Mouse (Mus musculus) erythroblast, embryonic 14.5 days (primary cell): ENCODE results near the gene Hivep3. TPM values are rescaled to one million over a fixed set of nuclear protein-coding genes. Genes with fewer than 3 reads are reported as not detected.

Source experiments
- H3K27me3 ChIP-seq: 2 replicates; pipeline ENCODE4 v1.6.1; 2012; ENCODE audit warnings: inconsistent platforms; ENCODE audit not compliant: control insufficient read depth
- H3K36me3 ChIP-seq: 2 replicates; pipeline ENCODE4 v1.6.1; 2012; ENCODE audit warnings: mild to moderate bottlenecking, inconsistent platforms; ENCODE audit not compliant: control insufficient read depth
- H3K4me1 ChIP-seq: 2 replicates; pipeline ENCODE4 v1.6.1; 2012; ENCODE audit warnings: inconsistent platforms; ENCODE audit not compliant: control insufficient read depth
- H3K4me3 ChIP-seq: replicated peaks from 2 replicates; pipeline ENCODE3; 2012; ENCODE audit warnings: moderate library complexity, mild to moderate bottlenecking, inconsistent platforms
- H3K9me3 ChIP-seq: 2 replicates; pipeline ENCODE4 v1.6.1; 2012; ENCODE audit warnings: low read length, inconsistent platforms, mixed read lengths; ENCODE audit not compliant: control insufficient read depth
- GATA1 ChIP-seq: IDR thresholded peaks from 2 replicates; pipeline ENCODE4 v1.6.1; 2012; ENCODE audit warnings: low read length, inconsistent platforms, mixed read lengths
- TAL1 ChIP-seq: IDR thresholded peaks from 3 replicates; pipeline ENCODE4 v1.6.1; 2012; ENCODE audit warnings: low read length, inconsistent platforms, mixed read lengths
- polyA plus RNA-seq: library from polyadenylated mRNA; stranded (reverse); fragments of >175 nt; gene quantifications from 2 replicates; pipeline ENCODE4 v1.2.3, GENCODE M21; 2012

Gene Hivep3
- polyA plus RNA-seq, 1 experiment, result 0.01 TPM

DNA sequence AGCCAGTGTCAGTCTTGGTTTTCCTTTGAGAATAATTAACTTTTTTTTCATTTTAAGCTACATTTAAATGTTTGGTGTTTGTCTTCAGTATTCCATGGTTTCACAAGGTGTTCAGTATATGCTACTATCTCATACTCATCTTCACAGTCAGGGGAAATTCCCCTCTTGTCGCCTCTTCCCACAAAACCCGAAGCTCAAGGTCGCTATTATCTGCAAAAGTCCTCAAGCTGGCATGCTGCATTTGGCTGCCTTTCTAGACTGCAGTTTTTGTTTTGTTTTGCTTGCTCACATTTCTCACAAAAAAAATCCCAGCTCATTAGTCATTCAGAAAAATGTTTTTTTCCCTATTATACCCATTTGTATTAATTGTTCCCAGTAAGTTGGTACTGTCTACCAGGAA lies 92.4 kb downstream of the Hivep3 start:
- Histone ChIP-seq H3K4me3 (no peak overlapping the region), H3K9me3 (no peaks in the 10 kb centered on the region), H3K27me3 (no peaks in the 10 kb centered on the region), H3K36me3 (no peaks in the 10 kb centered on the region), H3K4me1 (no peaks in the 10 kb centered on the region)
- no peak for TF ChIP-seq TAL1
- no peak for TF ChIP-seq GATA1

GRCm38 (mm10) chr4:119828386-119828785 lies 94.8 kb downstream of the Hivep3 start:
- no peak for TF ChIP-seq TAL1
- no peak for TF ChIP-seq GATA1
- Histone ChIP-seq H3K9me3 (no peaks in the 10 kb centered on the region), H3K27me3 (no peaks in the 10 kb centered on the region), H3K36me3 (no peaks in the 10 kb centered on the region), H3K4me3 (no peak overlapping the region), H3K4me1 (no peaks in the 10 kb centered on the region)

DNA sequence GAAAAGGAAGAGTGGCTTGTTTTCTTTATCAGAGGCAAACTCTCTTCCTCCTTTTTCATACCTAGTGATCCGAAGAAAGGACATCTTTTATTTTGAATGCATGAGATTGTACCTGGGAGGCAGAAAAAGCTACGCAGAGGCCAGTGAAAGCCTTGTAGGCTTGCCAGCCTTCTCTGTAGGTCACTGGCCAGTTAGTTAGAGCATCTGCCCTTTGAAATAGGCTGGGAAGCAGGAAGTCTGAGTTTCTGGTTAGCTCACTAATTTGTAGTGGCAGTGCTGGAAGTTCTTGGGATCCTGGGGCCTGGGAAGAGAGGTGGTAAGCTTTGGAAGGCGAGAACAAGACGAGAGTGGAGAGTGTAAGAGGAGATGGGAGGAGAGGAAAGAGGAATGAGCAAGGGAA lies 95.4 kb downstream of the Hivep3 start:
- Histone ChIP-seq H3K9me3 (no peaks in the 10 kb centered on the region), H3K27me3 (no peaks in the 10 kb centered on the region), H3K4me3 (no peak overlapping the region), H3K36me3 (no peaks in the 10 kb centered on the region), H3K4me1 (no peaks in the 10 kb centered on the region)
- TF ChIP-seq GATA1 (no peak), TAL1 (no peak)

- TF ChIP-seq TAL1 (no peak), GATA1 (no peak)
- no peaks in the 10 kb centered on the region for H3K27me3 ChIP-seq
- H3K4me1 ChIP-seq, result no peaks in the 10 kb centered on the region
- H3K9me3 ChIP-seq, result no peaks in the 10 kb centered on the region
- H3K36me3 ChIP-seq, result no peaks in the 10 kb centered on the region
- H3K4me3 ChIP-seq, result no peak overlapping the region
Observed at GRCm38 (mm10) chr4:119833333-119833732, 99.7 kb downstream of the Hivep3 start.

- Histone ChIP-seq H3K9me3 (no peaks in the 10 kb centered on the region), H3K27me3 (no peaks in the 10 kb centered on the region), H3K4me1 (no peaks in the 10 kb centered on the region), H3K36me3 (no peaks in the 10 kb centered on the region), H3K4me3 (no peak overlapping the region)
- TF ChIP-seq TAL1 (no peak), GATA1 (no peak)
Observed at GRCm38 (mm10) chr4:119833884-119834283, 100.3 kb downstream of the Hivep3 start.

DNA sequence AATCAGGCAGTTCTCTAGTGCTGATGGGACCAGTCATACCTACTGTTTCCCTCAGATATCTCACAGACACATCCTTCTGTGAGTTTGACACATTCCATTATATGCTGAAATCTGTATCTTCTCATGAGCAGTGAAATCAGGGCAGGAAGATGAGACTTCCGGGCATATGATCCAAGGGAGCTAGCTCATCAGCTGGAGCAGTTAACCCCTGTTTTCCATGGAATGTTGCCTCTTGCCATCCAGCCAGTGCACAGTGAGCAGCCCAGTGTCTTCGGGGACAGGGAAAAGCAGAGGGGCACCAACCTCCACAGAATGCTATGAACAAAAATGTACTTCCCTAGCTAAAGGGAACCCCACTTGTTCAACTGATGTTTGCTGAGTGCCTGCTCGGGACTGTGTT lies 102.6 kb downstream of the Hivep3 start:
- no peaks in the 10 kb centered on the region for H3K9me3 ChIP-seq
- no peaks in the 10 kb centered on the region for H3K4me1 ChIP-seq
- no peak overlapping the region for H3K4me3 ChIP-seq
- no peak for TF ChIP-seq TAL1
- no peak for TF ChIP-seq GATA1
- no peaks in the 10 kb centered on the region for H3K36me3 ChIP-seq
- no peaks in the 10 kb centered on the region for H3K27me3 ChIP-seq

GRCm38 (mm10) chr4:119837505-119838065 lies 104.0 kb downstream of the Hivep3 start:
- no peak for TF ChIP-seq GATA1
- no peak for TF ChIP-seq TAL1
- H3K27me3 ChIP-seq, result no peaks in the 10 kb centered on the region
- no peaks in the 10 kb centered on the region for H3K4me1 ChIP-seq
- no peak overlapping the region for H3K4me3 ChIP-seq
- no peaks in the 10 kb centered on the region for H3K36me3 ChIP-seq
- H3K9me3 ChIP-seq, result no peaks in the 10 kb centered on the region

DNA sequence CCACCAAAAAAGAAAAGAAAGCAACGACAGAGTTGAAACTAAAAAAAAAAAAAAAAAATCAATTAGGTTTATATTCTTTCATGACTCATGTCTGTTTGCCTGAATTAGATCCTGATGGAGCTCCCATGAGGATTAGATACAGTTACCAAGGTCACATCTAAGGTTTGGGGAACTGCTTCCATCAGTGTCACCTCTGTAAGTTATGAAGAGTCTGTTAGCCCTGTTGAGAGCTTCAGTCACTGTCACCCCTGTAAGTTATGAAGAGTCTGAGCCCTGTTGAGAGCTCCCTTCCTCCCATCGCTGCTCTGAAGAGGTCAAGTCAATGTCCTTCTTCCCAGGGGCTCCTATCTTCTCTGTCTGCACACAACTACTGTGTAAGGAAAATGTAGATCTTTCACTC lies 104.7 kb downstream of the Hivep3 start:
- Histone ChIP-seq H3K36me3 (no peaks in the 10 kb centered on the region), H3K4me1 (no peaks in the 10 kb centered on the region), H3K27me3 (no peaks in the 10 kb centered on the region), H3K9me3 (no peaks in the 10 kb centered on the region), H3K4me3 (no peak overlapping the region)
- TF ChIP-seq GATA1, result no peak
- no peak for TF ChIP-seq TAL1

GRCm38 (mm10) chr4:119843294-119843693 lies 109.7 kb downstream of the Hivep3 start:
- H3K4me1 ChIP-seq, result no peaks in the 10 kb centered on the region
- H3K27me3 ChIP-seq, result no peaks in the 10 kb centered on the region
- H3K4me3 ChIP-seq, result no peak overlapping the region
- no peaks in the 10 kb centered on the region for H3K9me3 ChIP-seq
- no peak for TF ChIP-seq GATA1
- no peak for TF ChIP-seq TAL1
- H3K36me3 ChIP-seq, result no peaks in the 10 kb centered on the region

DNA sequence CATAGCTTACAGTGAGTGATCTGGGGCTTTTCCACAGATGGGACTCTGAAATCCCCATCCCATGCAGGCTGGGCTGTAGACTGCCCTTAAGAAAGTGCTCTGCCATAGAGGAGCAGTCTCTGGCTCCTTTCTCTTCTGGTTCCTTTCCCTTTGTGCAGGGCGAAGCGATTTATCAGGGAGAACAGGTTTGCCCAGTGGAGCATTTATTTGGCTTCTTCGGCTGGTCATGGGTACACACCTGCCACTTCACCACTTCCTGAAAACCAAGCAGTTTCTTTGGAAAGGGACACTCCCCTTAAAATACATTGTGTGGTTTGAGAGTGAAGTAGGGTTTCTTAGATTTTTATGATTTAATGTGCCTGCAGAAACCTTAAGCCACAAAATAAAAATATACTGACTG lies 110.7 kb downstream of the Hivep3 start:
- Histone ChIP-seq H3K9me3 (no peaks in the 10 kb centered on the region), H3K4me1 (no peaks in the 10 kb centered on the region), H3K4me3 (no peak overlapping the region), H3K36me3 (no peaks in the 10 kb centered on the region), H3K27me3 (no peaks in the 10 kb centered on the region)
- no peak for TF ChIP-seq TAL1
- no peak for TF ChIP-seq GATA1
